Mouse (Mus musculus): Measurements from ENCODE around the gene Tdp1.

Gene Tdp1

DNA sequence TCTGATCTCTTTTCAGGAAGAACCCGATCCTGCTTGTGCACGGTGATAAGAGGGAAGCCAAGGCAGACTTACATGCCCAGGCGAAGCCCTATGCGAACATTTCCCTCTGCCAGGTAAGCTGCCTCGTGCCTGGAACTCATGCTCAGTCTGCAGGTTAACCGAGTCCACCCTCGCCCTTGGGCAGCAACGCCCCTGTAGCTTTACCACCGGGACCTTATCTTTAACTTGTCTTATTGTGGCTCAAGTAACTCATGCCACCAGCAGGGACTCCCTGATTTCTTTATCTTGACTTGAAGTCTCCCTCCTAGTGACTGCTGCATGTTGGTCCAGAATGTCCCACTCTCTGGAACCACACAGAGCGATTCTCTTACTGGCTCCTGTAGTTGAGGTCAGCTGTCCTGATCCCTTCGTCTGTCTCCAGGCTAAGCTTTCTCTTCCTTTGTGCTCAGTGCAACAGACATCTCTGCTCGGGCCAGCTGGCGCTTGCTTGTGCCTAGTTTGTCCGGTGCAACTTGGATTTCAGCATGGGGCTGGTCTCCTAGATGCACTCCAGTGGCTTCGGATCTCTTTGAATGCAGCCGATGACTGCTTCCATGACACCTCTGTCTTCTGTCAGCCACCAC, 14.0 kb downstream of the Tdp1 start:
- in situ Hi-C loops (cut with MseI, MboI): no loop called here

DNA sequence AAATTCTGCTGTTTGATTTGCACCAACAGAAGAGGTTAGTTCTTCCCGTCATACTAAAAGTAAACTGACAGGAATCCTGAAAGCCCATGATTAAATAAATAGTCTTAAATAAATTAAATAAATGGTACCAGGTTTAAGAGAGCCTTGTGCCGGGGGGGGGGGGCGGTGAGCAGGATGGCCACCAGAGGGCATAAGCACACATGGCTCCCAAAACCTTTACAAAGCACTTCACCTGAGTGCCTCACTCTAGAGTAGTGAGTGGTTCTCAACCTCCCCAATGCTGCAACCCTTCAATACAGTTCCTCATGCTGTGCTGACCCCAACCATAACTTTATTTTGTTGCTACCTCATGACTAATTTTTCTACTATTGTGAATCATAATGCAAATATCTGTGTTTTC, 15.7 kb downstream of the Tdp1 start:
- in situ Hi-C loops (cut with MseI, MboI): no loop called here

DNA sequence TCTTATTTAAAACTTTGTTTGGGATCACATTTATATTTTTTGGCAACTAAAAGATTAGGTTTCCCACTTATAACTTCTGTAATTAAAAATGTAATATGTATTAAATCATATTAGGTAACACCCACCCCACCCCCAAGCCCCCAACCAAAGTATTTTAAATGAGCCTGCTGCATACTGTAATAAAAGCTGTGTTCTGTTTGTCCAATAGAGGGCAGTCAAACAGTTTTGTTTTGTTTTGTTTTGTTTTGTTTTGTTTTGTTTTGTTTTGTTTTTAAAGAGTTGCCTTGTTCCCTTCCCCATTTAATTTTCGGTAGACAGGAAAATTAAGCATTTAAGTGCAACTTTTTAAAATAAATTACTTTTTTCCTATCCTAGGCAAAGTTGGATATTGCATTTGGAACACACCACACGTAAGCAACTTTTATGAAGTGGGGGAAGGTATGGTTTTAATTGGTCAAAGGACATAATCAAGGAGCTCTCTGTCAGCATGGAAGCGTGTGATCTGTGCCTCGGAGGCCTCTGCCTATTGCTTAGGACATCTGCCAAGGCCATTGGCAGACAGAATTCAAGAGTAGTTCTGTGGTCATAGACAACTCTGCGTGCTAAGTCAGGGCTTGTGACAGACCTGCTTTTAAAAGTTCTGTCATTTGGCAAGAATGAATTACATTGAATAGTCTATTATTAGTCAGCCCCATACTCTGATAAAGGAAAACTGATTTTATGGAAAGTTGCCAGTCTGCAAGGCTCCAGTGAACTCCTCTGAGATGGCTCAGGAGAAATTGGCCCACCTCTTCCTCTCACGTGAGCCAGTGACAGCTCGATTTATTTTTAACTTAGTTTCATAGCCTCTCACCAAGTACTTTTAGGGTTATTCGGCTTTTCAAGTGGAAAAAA, 17.9 kb downstream of the Tdp1 start:
- in situ Hi-C loops (cut with MseI, MboI): no loop called here

DNA sequence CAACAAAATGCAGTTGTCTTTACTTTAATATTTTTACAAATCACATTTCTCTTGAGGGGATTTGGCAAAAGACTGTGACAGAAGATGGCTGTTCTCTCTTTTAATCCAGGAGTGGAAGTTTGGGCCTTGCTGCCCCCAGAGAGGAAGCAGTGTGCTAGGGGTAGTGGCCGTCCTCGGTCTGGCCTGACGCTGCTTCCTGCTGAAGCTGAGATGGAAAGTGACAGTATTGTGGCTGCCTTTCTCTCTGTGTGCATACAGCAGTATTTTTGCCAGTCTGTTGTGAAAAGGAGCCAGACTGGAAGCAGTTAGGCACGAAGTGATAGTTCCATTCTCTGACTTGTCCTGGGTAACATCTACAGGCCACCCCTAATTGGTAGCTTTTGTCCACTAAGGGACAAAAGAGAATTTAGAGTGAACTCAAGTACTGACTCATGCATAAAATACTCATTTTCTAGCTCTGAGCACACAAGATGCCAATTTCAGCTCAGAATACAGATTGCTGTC, 18.6 kb downstream of the Tdp1 start:
- in situ Hi-C loops (cut with MseI, MboI): no loop called here

DNA sequence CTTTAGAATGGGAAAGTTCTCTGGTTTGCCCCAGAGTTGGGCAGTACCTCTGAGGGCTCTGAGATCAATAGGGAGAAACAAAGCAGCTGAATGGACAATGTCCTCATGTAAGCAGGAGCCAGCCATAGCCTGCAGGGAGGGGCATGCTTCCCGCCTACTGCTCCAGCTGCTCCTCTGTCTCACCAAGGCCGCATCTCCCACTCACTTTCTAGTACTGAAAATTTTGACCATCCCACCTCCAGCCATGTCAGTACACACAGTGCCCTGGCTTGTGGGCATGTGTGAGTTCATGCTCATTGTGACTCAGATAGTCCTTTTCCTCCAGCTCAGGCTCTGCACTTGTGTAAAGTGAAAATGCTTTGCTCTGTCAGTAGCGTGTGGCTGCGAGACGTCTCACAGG, 20.2 kb downstream of the Tdp1 start:
- in situ Hi-C loops (cut with MseI, MboI): no loop called here

DNA sequence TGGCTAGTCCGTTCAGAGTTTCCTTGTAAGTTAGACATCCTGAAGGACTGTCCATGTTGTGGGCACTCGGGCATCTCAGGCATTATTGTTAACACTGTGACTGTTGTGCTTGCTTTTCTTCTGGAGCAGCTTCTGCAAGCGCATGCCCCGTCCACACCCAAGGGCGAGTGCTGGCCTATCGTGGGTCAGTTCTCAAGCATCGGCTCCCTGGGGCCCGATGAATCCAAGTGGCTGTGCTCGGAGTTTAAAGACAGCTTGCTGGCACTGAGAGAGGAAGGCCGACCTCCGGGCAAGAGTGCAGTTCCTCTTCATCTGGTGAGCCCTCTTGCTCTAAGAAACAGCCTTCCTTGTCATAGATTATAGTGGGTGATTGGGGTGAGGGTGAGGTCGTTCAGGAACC, 27.1 kb downstream of the Tdp1 start:
- in situ Hi-C loops (cut with MseI, MboI): no loop called here

DNA sequence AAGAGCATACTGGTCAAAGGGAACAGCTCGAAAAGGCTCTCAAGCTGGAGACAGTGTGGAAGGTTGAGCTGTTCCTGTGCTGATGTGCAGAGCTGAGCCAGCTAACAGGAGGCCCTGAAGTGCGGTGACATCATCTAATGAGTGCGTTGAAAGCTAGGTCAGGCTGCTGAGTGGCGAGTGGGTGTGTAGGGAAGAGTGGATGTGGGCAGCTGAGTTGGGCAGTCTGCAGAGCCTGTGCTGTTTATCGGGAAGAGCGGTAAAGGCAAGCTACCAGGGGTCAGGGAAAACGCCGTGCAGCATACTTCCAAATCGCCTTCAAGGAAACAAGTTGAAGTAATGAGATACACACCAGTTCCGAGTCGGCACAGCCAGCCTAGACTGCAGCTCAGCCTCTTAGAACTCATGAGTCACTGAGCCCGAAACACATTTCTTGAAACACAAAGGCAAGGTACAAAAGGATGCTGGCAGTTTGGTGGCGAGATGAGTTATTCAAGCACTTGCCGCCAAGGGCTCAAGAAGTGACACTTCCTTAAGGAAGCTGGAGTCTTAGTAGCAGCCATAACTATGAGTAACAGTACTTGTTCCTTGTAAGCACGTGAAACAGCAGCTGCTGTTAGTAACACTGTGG, 33.6 kb downstream of the Tdp1 start:
- in situ Hi-C loops (cut with MseI, MboI): no loop called here

DNA sequence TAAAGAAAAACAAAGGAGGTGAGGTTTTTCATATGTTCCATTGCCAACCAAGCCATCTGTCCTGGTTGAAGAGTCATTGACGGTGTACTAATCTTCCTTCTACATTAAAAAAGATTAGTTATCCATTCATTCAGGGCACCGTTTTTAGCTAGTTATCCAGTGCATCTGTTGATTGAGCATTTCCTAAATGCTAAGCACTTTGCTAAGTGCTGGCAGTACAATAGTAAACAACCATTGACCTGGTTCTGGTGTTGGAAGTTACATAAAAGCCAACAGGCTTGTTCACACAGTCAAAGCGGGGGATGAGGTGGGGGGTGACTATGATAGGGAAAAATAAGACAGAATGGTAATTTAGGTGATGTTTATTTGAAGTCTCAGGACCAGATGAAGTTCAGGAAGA, 35.3 kb downstream of the Tdp1 start:
- in situ Hi-C loops (cut with MseI, MboI): no loop called here

DNA sequence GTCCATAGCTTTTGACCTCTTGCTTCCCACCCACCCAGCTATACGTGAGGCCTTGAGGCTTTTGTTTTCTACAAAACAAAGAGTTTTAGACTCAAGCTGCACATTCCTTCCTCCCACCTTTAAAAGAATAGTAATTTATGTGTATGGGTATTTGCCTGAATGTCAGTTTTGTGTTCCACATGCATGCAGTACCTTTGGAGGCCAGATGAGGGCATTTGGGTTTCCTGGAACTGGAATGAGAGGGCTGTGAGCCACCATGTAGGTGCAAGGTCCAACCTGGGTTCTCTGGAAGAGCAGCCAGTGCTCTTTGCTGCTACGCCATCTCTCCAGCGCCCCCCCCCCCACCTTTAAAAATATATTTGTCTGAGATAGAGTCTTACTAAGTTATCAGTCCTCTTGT, 36.7 kb downstream of the Tdp1 start:
- in situ Hi-C loops (cut with MseI, MboI): no loop called here

DNA sequence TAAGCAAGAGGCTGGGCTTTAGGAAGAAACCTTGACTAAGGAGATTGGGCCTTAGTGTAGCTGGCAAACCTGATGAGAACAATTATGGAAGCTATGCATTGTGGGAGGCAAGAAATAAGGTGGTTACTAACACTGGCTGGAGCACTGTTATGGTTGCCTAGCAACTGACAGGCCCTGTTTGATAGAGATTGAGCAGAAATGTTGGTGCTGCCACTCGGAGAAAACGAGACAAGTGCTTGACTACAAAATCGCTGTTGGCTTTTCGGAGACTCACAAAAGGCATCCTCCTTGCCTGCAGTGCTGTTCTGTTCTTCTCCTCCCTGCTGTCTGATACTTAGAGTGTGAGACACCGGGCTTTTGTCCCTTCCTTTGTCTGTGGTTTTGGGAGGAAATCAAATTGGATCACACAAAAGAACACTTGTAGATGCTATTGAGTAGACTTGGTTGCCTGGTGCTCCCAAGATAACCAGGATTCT, 38.9 kb downstream of the Tdp1 start:
- in situ Hi-C loops (cut with MseI, MboI): no loop called here

DNA sequence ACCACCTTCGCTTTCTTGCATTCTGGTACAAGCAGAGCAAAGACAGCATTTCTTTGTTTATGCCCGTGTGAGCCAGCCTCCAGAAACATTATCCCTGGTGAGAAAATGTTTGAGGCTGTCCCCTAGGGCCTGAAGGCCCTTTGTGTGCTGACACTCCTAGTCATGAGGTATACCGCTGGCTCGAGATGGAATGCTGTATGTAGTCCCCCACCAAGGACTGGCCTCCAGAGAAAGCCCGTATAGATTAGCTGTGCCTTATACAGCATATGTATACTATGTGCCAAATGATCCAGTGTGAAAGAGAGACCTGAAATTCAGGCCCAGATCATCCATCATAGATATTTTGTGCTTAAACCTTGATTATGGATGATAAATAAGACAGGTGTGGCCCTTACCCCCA, 39.4 kb downstream of the Tdp1 start:
- in situ Hi-C loops (cut with MseI, MboI): no loop called here

DNA sequence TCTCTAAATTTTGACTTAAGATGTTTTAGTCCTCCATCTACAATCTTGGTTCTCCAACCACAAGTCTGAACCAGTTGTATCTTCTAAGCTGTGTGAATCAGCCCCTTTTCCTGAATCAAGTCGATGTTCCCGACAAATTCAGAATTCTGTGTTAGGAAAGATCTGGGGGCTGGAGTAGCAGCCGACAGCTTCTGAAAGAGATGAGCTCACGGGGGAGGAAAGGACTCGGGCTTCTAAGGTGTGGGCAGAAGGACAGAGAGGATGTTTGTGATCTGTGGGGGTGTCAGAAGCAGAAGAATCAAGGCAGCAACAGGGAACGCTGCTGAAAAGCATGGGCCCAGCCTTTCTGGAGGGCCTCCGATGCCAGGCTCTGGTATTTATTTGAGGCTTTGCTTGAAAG, 44.0 kb downstream of the Tdp1 start:
- in situ Hi-C loops (cut with MseI, MboI): no loop called here

DNA sequence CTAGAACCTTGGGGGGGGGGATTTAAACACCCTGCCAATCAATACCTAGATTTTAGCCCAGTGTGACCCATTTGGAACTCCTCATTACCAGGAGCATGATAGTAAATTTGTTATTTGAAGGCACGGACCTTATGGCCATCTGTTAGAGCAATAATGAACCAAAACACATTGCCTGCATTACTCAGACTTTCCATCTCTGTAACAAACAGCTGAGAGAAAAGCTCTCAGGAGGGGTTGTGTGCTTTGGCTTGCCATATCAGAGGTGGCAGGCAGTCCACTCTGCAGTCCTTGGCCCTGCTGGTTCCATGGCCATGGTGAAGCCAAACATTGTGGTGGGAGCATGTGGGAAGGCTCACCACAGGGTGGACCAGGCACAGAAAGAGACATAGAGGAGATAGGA, 44.8 kb downstream of the Tdp1 start:
- in situ Hi-C loops (cut with MseI, MboI): no loop called here

DNA sequence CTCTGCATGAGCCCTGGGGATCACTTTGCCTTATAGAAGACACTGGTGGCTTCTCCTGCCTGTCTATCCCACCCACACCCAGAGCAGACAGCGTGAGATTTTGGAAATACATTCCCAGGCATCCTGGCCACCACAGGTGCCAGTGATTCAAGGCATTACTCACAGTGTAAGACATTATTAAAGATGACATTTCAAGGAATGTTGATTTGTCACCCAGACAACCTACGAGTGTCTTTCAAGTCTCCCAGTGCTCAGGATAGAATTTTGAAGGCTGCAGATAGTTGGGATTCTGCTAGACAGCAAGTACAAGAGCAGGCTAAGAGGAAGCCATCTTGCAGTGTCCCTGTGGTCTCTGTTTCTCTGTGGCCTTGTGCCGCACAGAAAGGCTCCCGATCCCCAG, 47.9 kb downstream of the Tdp1 start:
- in situ Hi-C loops (cut with MseI, MboI): no loop called here

DNA sequence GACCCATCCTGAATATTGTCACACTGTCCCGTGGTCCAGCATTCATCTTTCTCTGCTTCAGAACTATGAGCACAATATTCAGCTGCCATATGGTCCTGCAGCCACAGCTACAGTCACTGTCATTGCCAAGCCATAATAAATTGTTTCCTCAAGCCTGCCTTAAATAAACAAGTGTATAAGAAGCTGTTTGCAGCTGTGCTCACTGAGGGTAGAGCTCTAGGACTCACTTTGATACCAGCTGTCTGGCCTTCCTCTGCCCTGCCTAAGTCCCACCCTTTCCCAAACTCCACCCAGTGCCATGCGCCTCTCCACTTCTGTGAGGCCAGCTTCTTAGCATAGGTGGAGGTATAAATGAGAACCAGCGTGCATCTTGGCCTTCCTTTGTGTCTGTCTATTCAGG, 49.3 kb downstream of the Tdp1 start:
- in situ Hi-C loops (cut with MseI, MboI): no loop called here

DNA sequence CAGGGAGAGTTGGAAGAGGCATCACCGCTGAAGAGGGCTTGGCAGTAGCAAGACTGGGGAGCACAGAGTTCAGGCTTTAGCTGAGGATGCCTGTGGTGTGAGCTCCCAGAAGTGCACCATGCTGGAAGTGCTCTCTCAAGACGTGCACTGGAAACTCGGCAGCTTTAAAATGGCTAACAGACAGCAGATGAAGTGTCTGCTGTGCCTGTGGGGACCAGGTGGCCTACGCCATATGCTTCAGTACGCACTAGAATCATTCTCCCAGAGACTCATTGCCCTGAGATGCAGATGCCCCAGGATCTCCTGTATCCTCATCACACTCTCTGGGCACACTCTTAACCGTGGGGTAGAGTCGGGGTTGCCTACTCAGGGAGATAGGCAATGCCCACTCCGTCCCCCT, 51.1 kb downstream of the Tdp1 start:
- in situ Hi-C loops (cut with MseI, MboI): no loop called here

DNA sequence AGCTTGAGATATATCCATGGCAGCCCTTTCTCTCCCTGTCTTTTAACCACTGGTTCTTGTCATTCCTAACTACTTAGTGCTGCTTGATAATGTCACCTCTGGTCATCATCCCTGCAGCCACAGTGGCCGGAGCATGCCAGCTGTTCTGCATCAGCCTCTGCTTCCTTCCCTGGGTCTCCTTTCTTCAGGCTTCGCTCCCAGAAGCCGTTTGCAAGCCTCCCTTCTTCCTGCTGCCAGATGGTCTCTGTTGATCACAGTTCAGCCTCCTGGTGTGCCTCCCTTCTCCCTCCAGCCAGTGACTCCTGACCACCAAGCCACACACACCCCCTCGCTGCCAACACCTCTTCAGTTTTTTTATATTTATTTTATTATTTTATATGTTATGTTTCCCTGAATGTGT, 54.2 kb downstream of the Tdp1 start:
- in situ Hi-C loops (cut with MseI, MboI): no loop called here

DNA sequence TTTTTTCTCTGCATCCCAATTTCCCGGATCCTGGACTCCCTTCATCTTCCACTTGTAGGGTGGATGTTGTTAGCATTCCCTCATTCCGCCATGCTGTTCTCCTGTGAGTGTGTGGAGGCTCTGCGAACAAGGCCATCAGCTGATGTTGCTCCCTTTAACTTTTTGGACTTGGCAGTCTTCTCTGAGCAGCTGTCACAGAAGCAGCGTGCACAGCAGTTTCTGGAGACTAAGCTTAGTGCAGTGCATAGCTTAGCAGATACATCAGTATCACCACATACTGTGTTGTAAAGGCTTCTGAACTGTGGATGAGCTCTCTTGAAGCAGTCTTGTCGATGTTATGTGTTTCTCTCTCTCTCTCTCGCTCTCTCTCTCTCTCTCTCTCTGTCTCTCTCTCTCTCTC, 54.9 kb downstream of the Tdp1 start:
- in situ Hi-C loops (cut with MseI, MboI): no loop called here

DNA sequence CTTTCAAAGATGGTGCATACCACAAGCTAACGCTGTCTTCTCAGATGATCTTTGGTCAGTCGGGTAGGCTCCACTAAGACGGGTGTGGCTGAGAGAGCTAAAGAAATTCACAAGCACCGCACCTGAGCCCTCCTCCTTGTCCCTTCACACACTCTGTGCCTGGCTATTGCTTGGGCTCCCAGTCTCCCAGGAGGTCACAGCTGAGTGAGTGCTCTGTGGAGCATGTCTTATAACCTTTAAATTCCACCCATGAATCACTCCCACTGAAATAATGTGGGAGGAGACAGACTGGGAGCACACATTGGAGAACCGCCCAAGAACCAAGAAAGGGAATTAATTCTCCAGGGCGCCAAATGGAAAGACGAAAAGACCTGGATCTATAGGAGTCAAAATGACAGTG, 56.4 kb downstream of the Tdp1 start:
- in situ Hi-C loops (cut with MseI, MboI): no loop called here

DNA sequence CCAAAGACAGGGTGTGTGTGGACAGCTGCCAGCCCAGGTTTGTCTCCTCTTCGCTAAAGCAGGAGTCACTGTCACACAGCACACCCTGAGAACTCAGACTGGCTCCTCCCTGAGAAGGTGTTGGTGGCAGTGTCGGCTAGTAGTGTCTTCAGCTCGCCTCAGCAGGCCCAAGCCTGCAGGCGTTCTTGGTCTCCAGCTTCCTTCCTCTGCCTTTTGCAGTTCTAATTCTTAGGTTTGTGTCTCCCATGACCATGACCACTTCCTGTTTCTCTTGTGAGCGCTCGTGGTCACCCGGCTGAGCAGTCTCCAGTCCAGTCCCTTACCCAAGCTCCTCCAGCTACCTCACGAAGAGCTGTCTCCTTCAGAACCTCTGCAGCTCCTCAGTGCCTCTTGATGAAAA, 58.1 kb downstream of the Tdp1 start:
- in situ Hi-C loops (cut with MseI, MboI): no loop called here

DNA sequence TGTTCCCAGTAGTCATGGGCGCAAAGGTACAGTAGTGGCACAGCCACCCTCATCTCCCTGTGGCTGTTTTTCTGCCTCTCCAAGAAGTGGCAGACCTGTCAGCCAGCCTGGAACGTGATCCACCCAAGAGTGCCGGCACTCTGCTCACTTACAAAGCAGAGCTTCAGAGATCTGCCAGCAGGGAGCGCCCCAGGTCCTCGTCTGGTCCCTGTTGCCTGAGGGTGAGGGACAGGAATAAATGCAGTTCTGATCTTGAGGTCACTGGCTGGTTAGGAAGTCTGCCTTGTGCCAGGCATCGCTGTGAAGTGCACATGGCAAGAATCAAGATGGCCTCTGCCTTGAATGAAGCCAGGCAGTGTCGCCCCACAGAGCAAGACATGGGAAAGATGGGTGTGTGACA, 68.6 kb downstream of the Tdp1 start:
- in situ Hi-C loops (cut with MseI, MboI): no loop called here

DNA sequence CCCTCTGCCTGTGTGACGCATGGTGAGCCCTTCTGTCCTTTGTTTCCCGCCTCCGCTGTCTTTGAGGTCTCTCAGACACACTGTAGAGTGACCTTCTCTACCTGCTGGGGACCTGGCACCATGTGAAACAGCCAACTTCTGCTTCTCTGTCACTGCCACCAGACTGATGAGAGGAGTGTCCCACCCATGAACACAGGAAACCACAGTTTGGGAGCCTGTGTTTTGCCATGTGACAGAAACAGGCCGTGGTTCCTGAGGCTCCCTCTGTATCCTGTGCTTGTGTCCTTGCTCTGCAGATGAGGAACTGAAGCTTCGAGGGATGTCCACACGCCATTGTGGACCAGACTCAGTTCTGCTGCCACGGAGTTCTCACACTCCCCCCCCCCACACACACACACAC, 72.1 kb downstream of the Tdp1 start:
- in situ Hi-C loops (cut with MseI, MboI): no loop called here

Data from mouse trophoblast stem cell (cell line).